Mouse (Mus musculus): ENCODE measurements around the gene E4f1. TPM values are rescaled to one million over a fixed set of nuclear protein-coding genes. Genes with fewer than 3 reads are reported as not detected.

E4f1 gene
- polyA plus RNA-seq (2016; fragmentation: Nextera tagmentation; extraction: Ambion mirVana) = 36.5 and 41.9 TPM in 2 replicates

- WGBS = under 1% methylated on average over 67 of the region's 75 CpGs
- Histone ChIP-seq H3K4me2 (replicated peaks) (peak within 1 kb of the TSS; percentile 99), H3K4me1 (peaks cover 24% of the 10 kb centered on the region), H3K9me3 (no peaks in the 10 kb centered on the region), H3K4me3 (peak within 1 kb of the TSS; percentile 76), H3K9ac (replicated peaks) (peak within 1 kb of the TSS; percentile 89), H3K27me3 (no peaks in the 10 kb centered on the region), H3K36me3 (peaks cover 17% of the 10 kb centered on the region), H3K27ac (replicated peaks) (peak within 1 kb of the TSS; percentile 89)
- ATAC-seq (ENCODE audit: low FRiP score, low read depth) = peak; percentile 98
These were observed at the start of gene E4f1, which contains the start of gene Pgp for GRCm38 (mm10) chr17:24469910-24470602. Gene E4f1 (minus strand): TSS chr17:24470313. Gene Pgp (plus strand): TSS chr17:24470392.

GRCm38 (mm10) chr17:24514270-24515257, 44.5 kb upstream of the E4f1 start:
- Histone ChIP-seq H3K27me3 (no peaks in the 10 kb centered on the region), H3K27ac (replicated peaks) (no peak overlapping the region), H3K36me3 (peaks cover 90% of the 10 kb centered on the region), H3K4me2 (replicated peaks) (no peak overlapping the region), H3K9ac (replicated peaks) (no peak overlapping the region), H3K4me1 (no peaks in the 10 kb centered on the region), H3K4me3 (no peak overlapping the region), H3K9me3 (no peaks in the 10 kb centered on the region)
- no peak for ATAC-seq (ENCODE audit: low FRiP score, low read depth)
- 89% methylated on average over 24 of the region's 24 CpGs for WGBS

- Histone ChIP-seq H3K9me3 (no peaks in the 10 kb centered on the region), H3K36me3 (peaks cover 95% of the 10 kb centered on the region), H3K4me1 (no peaks in the 10 kb centered on the region), H3K27ac (replicated peaks) (no peak overlapping the region), H3K4me2 (replicated peaks) (no peak overlapping the region), H3K27me3 (no peaks in the 10 kb centered on the region), H3K9ac (replicated peaks) (no peak overlapping the region), H3K4me3 (no peak overlapping the region)
- ATAC-seq (ENCODE audit: low FRiP score, low read depth) = 0 out of 2 replicates have a peak, but pooled peaks have one; percentile 47
- 57% methylated on average over 5 of the region's 5 CpGs for WGBS
These were observed 43.5 kb upstream of the E4f1 start for GRCm38 (mm10) chr17:24513609-24514008.

GRCm38 (mm10) chr17:24507806-24508460, 37.8 kb upstream of the E4f1 start:
- Histone ChIP-seq H3K27ac (replicated peaks) (no peak overlapping the region), H3K27me3 (peaks cover 5% of the 10 kb centered on the region; the same call in 1 of the 2 replicates), H3K4me2 (replicated peaks) (no peak overlapping the region), H3K36me3 (peaks cover 95% of the 10 kb centered on the region), H3K4me3 (no peak overlapping the region), H3K9me3 (no peaks in the 10 kb centered on the region), H3K4me1 (peaks cover 8% of the 10 kb centered on the region), H3K9ac (replicated peaks) (0 out of 2 replicates have a peak overlapping the region, but pooled peaks have one; percentile 15)
- no peak for ATAC-seq (ENCODE audit: low FRiP score, low read depth)
- 81% methylated on average over 12 of the region's 12 CpGs for whole genome bisulfite sequencing

GRCm38 (mm10) chr17:24507129-24507664, 37.1 kb upstream of the E4f1 start:
- H3K4me2 ChIP-seq (replicated peaks) = no peak overlapping the region
- no peak overlapping the region for H3K9ac ChIP-seq (replicated peaks)
- ATAC-seq (ENCODE audit: low FRiP score, low read depth) = 0 out of 2 replicates have a peak, but pooled peaks have one; percentile 61
- 52% methylated on average over 19 of the region's 19 CpGs for WGBS
- peaks cover 5% of the 10 kb centered on the region; the same call in 1 of the 2 replicates for H3K27me3 ChIP-seq
- no peak overlapping the region for H3K4me3 ChIP-seq
- H3K27ac ChIP-seq (replicated peaks) = no peak overlapping the region
- H3K36me3 ChIP-seq = peaks cover 96% of the 10 kb centered on the region
- H3K9me3 ChIP-seq = no peaks in the 10 kb centered on the region
- peaks cover 8% of the 10 kb centered on the region for H3K4me1 ChIP-seq

GRCm38 (mm10) chr17:24506332-24507070, 36.4 kb upstream of the E4f1 start:
- H3K4me1 ChIP-seq = peaks cover 8% of the 10 kb centered on the region
- H3K9me3 ChIP-seq = no peaks in the 10 kb centered on the region
- 0 out of 2 replicates have a peak overlapping the region, but pooled peaks have one; percentile 22 for H3K27ac ChIP-seq (replicated peaks)
- peaks cover 96% of the 10 kb centered on the region for H3K36me3 ChIP-seq
- 0 out of 2 replicates have a peak, but pooled peaks have one; percentile 34 for ATAC-seq (ENCODE audit: low FRiP score, low read depth)
- WGBS = 29% methylated on average over 31 of the region's 36 CpGs
- no peak overlapping the region for H3K4me3 ChIP-seq
- H3K4me2 ChIP-seq (replicated peaks) = peak overlapping the region; percentile 23; the same call in 1 of the 2 replicates
- no peak overlapping the region; the same call in 1 of the 2 replicates for H3K9ac ChIP-seq (replicated peaks)
- peaks cover 5% of the 10 kb centered on the region; the same call in 1 of the 2 replicates for H3K27me3 ChIP-seq

- Histone ChIP-seq H3K9me3 (no peaks in the 10 kb centered on the region), H3K9ac (replicated peaks) (no peak overlapping the region), H3K27me3 (peaks cover 5% of the 10 kb centered on the region; the same call in 1 of the 2 replicates), H3K4me2 (replicated peaks) (no peak overlapping the region), H3K4me3 (no peak overlapping the region), H3K4me1 (peaks cover 8% of the 10 kb centered on the region), H3K36me3 (peaks cover 96% of the 10 kb centered on the region), H3K27ac (replicated peaks) (no peak overlapping the region)
- WGBS = 89% methylated on average over 30 of the region's 30 CpGs
- no peak for ATAC-seq (ENCODE audit: low FRiP score, low read depth)
These were observed 35.3 kb upstream of the E4f1 start for GRCm38 (mm10) chr17:24505286-24505955.

- H3K27me3 ChIP-seq = peaks cover 5% of the 10 kb centered on the region; the same call in 1 of the 2 replicates
- peaks cover 8% of the 10 kb centered on the region for H3K4me1 ChIP-seq
- no peaks in the 10 kb centered on the region for H3K9me3 ChIP-seq
- no peak for ATAC-seq (ENCODE audit: low FRiP score, low read depth)
- 96% methylated on average over 10 of the region's 10 CpGs for WGBS
- peaks cover 94% of the 10 kb centered on the region for H3K36me3 ChIP-seq
- no peak overlapping the region for H3K9ac ChIP-seq (replicated peaks)
- no peak overlapping the region for H3K4me3 ChIP-seq
- no peak overlapping the region for H3K4me2 ChIP-seq (replicated peaks)
- no peak overlapping the region for H3K27ac ChIP-seq (replicated peaks)
These were observed 34.0 kb upstream of the E4f1 start for GRCm38 (mm10) chr17:24504085-24504484.

- H3K27me3 ChIP-seq = peaks cover 2% of the 10 kb centered on the region; the same call in 1 of the 2 replicates
- no peak overlapping the region for H3K4me2 ChIP-seq (replicated peaks)
- H3K9ac ChIP-seq (replicated peaks) = no peak overlapping the region
- no peaks in the 10 kb centered on the region for H3K9me3 ChIP-seq
- H3K36me3 ChIP-seq = peaks cover 95% of the 10 kb centered on the region
- H3K4me3 ChIP-seq = no peak overlapping the region
- H3K4me1 ChIP-seq = peaks cover 8% of the 10 kb centered on the region
- 25% methylated on average over 11 of the region's 11 CpGs for WGBS
- H3K27ac ChIP-seq (replicated peaks) = no peak overlapping the region
- no peak for ATAC-seq (ENCODE audit: low FRiP score, low read depth)
These were observed 32.1 kb upstream of the E4f1 start for GRCm38 (mm10) chr17:24502208-24502607.

GRCm38 (mm10) chr17:24496026-24496425, 25.9 kb upstream of the E4f1 start:
- Histone ChIP-seq H3K36me3 (peaks cover 48% of the 10 kb centered on the region), H3K27ac (replicated peaks) (no peak overlapping the region), H3K27me3 (0 out of 2 replicates have a peak, but pooled peaks cover under 1% of the 10 kb centered on the region), H3K9me3 (no peaks in the 10 kb centered on the region), H3K4me3 (no peak overlapping the region), H3K4me2 (replicated peaks) (no peak overlapping the region), H3K9ac (replicated peaks) (no peak overlapping the region), H3K4me1 (no peaks in the 10 kb centered on the region)
- 76% methylated on average over 1 of the region's 1 CpGs for WGBS
- no peak for ATAC-seq (ENCODE audit: low FRiP score, low read depth)

Measured in midbrain, embryonic 12.5 days (tissue).